Mouse (Mus musculus): ENCODE measurements around the gene Gm28308. TPM values are rescaled to one million over a fixed set of nuclear protein-coding genes. Genes with fewer than 3 reads are reported as not detected.
A peak's percentile ranks its signal among the peaks of the same experiment; 100 is the strongest.

The Gm28308 gene
- polyA plus RNA-seq, 1 experiment from 2014 or later = not detected

GRCm38 (mm10) chr6:52221337-52221992 is 8.3 kb upstream of the Gm28308 start, which contains the start of gene Hoxa7:
TSS of gene Hoxa7 (minus strand) at chr6:52221854.
- no peak within 1 kb of the TSS for H3K27ac ChIP-seq (ENCODE audit: low read depth)
- peak within 1 kb of the TSS; percentile 90 for H3K4me2 ChIP-seq (ENCODE audit: low read depth, low read length)
- H3K27me3 ChIP-seq (ENCODE audit: insufficient read depth, low read length) = peaks cover 100% of the 10 kb centered on the region
- peak within 1 kb of the TSS; percentile 58 for H3K4me3 ChIP-seq (ENCODE audit: low read depth, low read length)
- H3K4me1 ChIP-seq (ENCODE audit: insufficient read depth) = peaks cover 15% of the 10 kb centered on the region
- WGBS (ENCODE audit: insufficient replicate concordance) = 1% methylated on average over 46 of the region's 46 CpGs
- DNase-seq (peak; percentile 86), ATAC-seq (peak; percentile 86)
- no peaks in the 10 kb centered on the region for H3K36me3 ChIP-seq (replicated peaks; ENCODE audit: insufficient read depth, low read length)
- peak within 1 kb of the TSS; percentile 59 for H3K9ac ChIP-seq (replicated peaks)
- peak; percentile 96 for TF ChIP-seq CTCF (IDR thresholded peaks at IDR 0.05; ENCODE audit: low read depth)
- no peak for TF ChIP-seq EP300 (IDR thresholded peaks at IDR 0.05; ENCODE audit: low read depth)
- H3K9me3 ChIP-seq (ENCODE audit: low read length) = no peaks in the 10 kb centered on the region

DNA sequence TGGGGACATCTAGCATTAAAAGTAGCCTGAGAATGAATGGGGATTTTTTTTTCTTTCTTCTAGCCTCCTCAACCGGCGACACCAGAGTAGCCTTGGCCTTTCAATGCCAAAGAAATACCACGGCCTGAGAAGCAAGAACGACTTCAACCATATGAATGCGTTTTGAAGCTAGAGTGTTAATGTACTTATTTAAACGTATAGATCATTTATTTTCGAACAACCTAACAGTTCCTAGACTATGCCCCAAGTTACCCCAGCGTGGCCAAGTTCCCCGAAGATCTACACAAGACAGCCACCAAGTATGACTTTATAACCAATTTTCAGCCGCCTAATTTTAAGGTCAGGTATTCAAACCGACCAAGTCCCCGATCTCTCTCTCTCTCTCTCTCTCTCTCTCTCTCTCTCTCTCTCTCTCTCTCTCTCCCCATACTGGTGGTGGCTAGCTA is 7.7 kb upstream of the Gm28308 start:
- Histone ChIP-seq H3K36me3 (replicated peaks; ENCODE audit: insufficient read depth, low read length) (no peaks in the 10 kb centered on the region), H3K4me3 (ENCODE audit: low read depth, low read length) (peak overlapping the region; percentile 58), H3K9me3 (ENCODE audit: low read length) (no peaks in the 10 kb centered on the region), H3K4me1 (ENCODE audit: insufficient read depth) (peaks cover 13% of the 10 kb centered on the region), H3K27me3 (ENCODE audit: insufficient read depth, low read length) (peaks cover 100% of the 10 kb centered on the region), H3K27ac (ENCODE audit: low read depth) (no peak overlapping the region), H3K9ac (replicated peaks) (no peak overlapping the region; the same call in 1 of the 2 replicates), H3K4me2 (ENCODE audit: low read depth, low read length) (peak overlapping the region; percentile 90)
- TF ChIP-seq CTCF (IDR thresholded peaks at IDR 0.05; ENCODE audit: low read depth) (no peak), EP300 (IDR thresholded peaks at IDR 0.05; ENCODE audit: low read depth) (no peak)
- no peak for ATAC-seq
- WGBS (ENCODE audit: insufficient replicate concordance) = 8% methylated on average over 12 of the region's 12 CpGs
- DNase-seq = no peak

GRCm38 (mm10) chr6:52220003-52220864 is 7.1 kb upstream of the Gm28308 start:
- Histone ChIP-seq H3K9ac (replicated peaks) (no peak overlapping the region), H3K9me3 (ENCODE audit: low read length) (no peaks in the 10 kb centered on the region), H3K27me3 (ENCODE audit: insufficient read depth, low read length) (peaks cover 100% of the 10 kb centered on the region), H3K4me3 (ENCODE audit: low read depth, low read length) (no peak overlapping the region), H3K4me1 (ENCODE audit: insufficient read depth) (peaks cover 13% of the 10 kb centered on the region), H3K27ac (ENCODE audit: low read depth) (no peak overlapping the region), H3K36me3 (replicated peaks; ENCODE audit: insufficient read depth, low read length) (no peaks in the 10 kb centered on the region), H3K4me2 (ENCODE audit: low read depth, low read length) (0 out of 2 replicates have a peak overlapping the region, but pooled peaks have one; percentile 10)
- TF ChIP-seq CTCF (IDR thresholded peaks at IDR 0.05; ENCODE audit: low read depth) = no peak
- no peak for TF ChIP-seq EP300 (IDR thresholded peaks at IDR 0.05; ENCODE audit: low read depth)
- ATAC-seq (no peak), DNase-seq (no peak)
- 25% methylated on average over 32 of the region's 32 CpGs for WGBS (ENCODE audit: insufficient replicate concordance)

GRCm38 (mm10) chr6:52219234-52219942 is 6.2 kb upstream of the Gm28308 start:
- H3K4me3 ChIP-seq (ENCODE audit: low read depth, low read length) = no peak overlapping the region
- H3K9me3 ChIP-seq (ENCODE audit: low read length) = no peaks in the 10 kb centered on the region
- no peaks in the 10 kb centered on the region for H3K36me3 ChIP-seq (replicated peaks; ENCODE audit: insufficient read depth, low read length)
- H3K9ac ChIP-seq (replicated peaks) = no peak overlapping the region
- DNase-seq (no peak), ATAC-seq (no peak)
- H3K27ac ChIP-seq (ENCODE audit: low read depth) = no peak overlapping the region
- TF ChIP-seq EP300 (IDR thresholded peaks at IDR 0.05; ENCODE audit: low read depth) = no peak
- no peak for TF ChIP-seq CTCF (IDR thresholded peaks at IDR 0.05; ENCODE audit: low read depth)
- 55% methylated on average over 9 of the region's 9 CpGs for WGBS (ENCODE audit: insufficient replicate concordance)
- peaks cover 13% of the 10 kb centered on the region for H3K4me1 ChIP-seq (ENCODE audit: insufficient read depth)
- H3K4me2 ChIP-seq (ENCODE audit: low read depth, low read length) = no peak overlapping the region
- peaks cover 100% of the 10 kb centered on the region for H3K27me3 ChIP-seq (ENCODE audit: insufficient read depth, low read length)

GRCm38 (mm10) chr6:52218643-52219215 is 5.6 kb upstream of the Gm28308 start:
- DNase-seq (no peak), ATAC-seq (no peak)
- no peaks in the 10 kb centered on the region for H3K36me3 ChIP-seq (replicated peaks; ENCODE audit: insufficient read depth, low read length)
- H3K4me2 ChIP-seq (ENCODE audit: low read depth, low read length) = no peak overlapping the region
- H3K9ac ChIP-seq (replicated peaks) = no peak overlapping the region
- TF ChIP-seq CTCF (IDR thresholded peaks at IDR 0.05; ENCODE audit: low read depth) (no peak), EP300 (IDR thresholded peaks at IDR 0.05; ENCODE audit: low read depth) (no peak)
- no peak overlapping the region for H3K4me3 ChIP-seq (ENCODE audit: low read depth, low read length)
- no peak overlapping the region for H3K27ac ChIP-seq (ENCODE audit: low read depth)
- peaks cover 100% of the 10 kb centered on the region for H3K27me3 ChIP-seq (ENCODE audit: insufficient read depth, low read length)
- 29% methylated on average over 14 of the region's 14 CpGs for WGBS (ENCODE audit: insufficient replicate concordance)
- H3K9me3 ChIP-seq (ENCODE audit: low read length) = no peaks in the 10 kb centered on the region
- peaks cover 13% of the 10 kb centered on the region for H3K4me1 ChIP-seq (ENCODE audit: insufficient read depth)
